Mouse (Mus musculus) liver, postnatal 0 days (tissue): ENCODE data around the gene Mpdu1.
A peak's percentile ranks its signal among the peaks of the same experiment; 100 is the strongest.

Experiments
- CTCF ChIP-seq: sonication (generic); IDR thresholded peaks from 2 replicates; pipeline ENCODE4 v1.5.1; 2016; ENCODE audit warnings: antibody characterized with exemption, low read depth
- EP300 ChIP-seq: IDR thresholded peaks from 2 replicates; pipeline ENCODE4 v1.6.1; 2016; ENCODE audit warnings: antibody characterized with exemption, low read depth, mild to moderate bottlenecking

- TF ChIP-seq CTCF (peak; percentile 99), EP300 (no peak)
Measured at GRCm38 (mm10) chr11:69628286-69628685, 34.2 kb downstream of the Mpdu1 start.
